Mouse (Mus musculus) layer of hippocampus, postnatal 25 days (tissue): ENCODE data around the gene Fasl. TPM values are rescaled to one million over a fixed set of nuclear protein-coding genes. Genes with fewer than 3 reads are reported as not detected.

Experiments used
- DNase-seq, 2 experiments: peaks; one replicate each; pipeline ENCODE4 v3.0.0; 2022; ENCODE audit warnings: mixed read lengths in 2 of 2, low spot score in 1 of 2; ENCODE audit errors: extremely low spot score in 1 of 2
- total RNA-seq, 2 experiments: library from RNA; stranded (reverse); gene quantifications; 2 replicates each; pipeline ENCODE4 v1.2.3; 2021

The Fasl gene
- under 1 TPM; 0.12 to 0.19 TPM for total RNA-seq

GRCm38 (mm10) chr1:161788339-161788738, at the start of gene Fasl:
Gene Fasl, minus strand, starts transcription at chr1:161788495.
- DNase-seq = no peak

GRCm38 (mm10) chr1:161826677-161827076, 38.4 kb upstream of the Fasl start:
- DNase-seq = no peak

DNA sequence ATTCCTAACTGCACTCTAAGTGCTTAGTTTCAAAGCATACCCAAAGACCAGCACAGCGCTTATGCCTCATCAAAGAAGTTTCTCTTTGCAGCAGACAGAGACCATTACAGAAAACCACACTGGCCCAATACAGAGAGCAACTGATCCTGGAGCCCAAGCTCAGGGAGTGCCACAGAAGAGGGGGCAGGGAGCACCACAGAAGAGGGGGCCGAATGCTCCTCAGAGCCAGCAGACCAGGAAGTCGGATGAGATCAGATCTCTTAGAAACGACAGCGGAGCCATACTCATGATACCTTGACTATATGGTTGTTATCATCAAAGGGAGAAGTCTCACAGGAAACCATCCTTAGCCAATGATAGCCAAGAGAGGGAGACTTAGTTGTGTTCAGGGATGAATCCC, 21.1 kb upstream of the Fasl start:
- DNase-seq = no peak

DNA sequence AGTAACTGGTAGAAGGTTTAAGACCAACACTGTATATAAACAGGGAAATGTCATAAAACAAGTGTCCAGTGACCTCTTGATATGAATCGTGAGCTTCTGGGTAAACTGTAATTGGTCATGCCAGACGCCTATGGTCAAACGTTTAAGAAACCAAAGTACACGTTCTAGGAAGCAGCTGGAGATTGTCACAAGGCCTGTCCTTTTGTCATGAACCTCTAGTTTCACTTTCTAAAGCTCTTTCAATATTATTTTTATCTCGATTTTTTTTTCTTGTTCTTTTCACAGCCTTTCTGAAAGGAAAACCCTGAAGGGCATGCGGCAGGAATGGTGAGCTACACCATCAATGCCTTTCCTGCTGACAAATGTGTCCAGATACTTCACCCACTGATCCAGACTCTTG, 20.7 kb upstream of the Fasl start:
- no peak for DNase-seq

GRCm38 (mm10) chr1:161804541-161804971, 16.3 kb upstream of the Fasl start:
- no peak for DNase-seq

GRCm38 (mm10) chr1:161801321-161801720, 13.0 kb upstream of the Fasl start:
- no peak for DNase-seq

DNA sequence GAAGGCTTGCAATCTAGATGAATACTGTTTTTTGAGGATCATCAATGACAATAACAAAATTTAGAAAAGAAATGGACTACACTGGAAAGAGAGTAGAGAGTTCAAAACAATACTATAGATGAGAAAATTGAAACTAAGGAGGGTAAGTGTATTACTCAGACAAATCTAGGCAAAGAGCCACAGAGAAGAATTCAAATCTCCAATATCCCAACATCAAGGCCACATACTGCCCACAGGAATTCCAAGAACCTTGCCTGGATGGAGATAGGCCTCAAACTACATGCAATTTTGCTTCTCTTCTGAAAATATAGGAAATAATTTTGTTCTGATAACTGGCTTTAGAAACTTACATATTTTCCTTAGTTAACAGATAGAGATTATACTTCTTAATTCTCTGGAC, 12.0 kb upstream of the Fasl start:
- DNase-seq = no peak

DNA sequence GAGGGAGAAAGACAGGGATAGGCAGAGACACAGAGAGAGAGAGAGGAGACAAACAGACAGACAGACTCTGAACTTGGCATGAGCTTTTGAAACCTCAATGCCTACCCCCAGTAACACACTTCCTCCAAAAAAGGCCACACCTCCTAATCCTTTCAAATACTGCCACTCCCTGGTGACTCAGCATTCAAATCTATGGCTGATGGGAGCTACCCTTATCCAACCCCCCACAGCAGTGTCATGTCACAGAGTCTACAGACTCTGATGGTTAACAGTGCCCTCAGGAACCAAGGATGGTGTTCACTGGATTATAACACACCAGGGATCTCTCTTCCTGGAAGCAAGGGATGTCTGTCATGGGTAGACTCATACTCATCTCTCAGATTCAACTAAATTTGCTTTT, 11.5 kb upstream of the Fasl start:
- no peak for DNase-seq

GRCm38 (mm10) chr1:161798866-161799265, 10.6 kb upstream of the Fasl start:
- no peak for DNase-seq

- no peak for DNase-seq
Measured at GRCm38 (mm10) chr1:161794447-161795211, 6.3 kb upstream of the Fasl start.

DNA sequence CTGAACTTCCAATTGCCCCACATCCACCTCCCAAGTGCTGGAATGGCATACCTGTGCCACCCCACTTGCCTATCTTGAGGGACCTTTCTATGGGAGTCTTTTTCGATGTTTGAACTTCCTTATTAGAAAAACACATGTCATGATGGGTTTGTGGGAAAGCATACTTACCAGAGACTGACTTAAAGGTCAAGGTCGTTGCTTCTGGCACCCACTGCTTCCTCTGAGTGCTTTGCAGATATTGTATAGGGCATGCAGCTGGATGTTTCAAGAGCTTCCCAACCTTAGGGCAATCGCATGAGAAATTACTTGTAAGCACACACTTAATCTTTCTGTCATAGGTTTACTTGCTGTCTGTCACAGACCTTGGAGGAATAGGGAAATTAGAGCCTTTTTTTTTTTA, 5.0 kb upstream of the Fasl start:
- DNase-seq = no peak

DNA sequence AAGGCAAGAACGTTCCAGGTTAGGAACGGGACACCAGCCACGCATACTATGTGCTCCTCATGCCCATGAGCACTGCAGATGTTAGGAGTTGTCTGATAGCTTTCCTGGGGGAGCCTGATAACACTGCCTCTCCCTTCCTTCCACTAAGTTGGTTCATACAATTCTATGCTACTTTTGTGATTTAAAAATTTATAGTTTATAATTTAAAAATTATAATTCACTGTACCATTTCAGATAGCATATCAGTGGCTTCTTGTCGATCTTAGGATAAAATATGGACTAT, 4.3 kb upstream of the Fasl start:
- DNase-seq = no peak

DNA sequence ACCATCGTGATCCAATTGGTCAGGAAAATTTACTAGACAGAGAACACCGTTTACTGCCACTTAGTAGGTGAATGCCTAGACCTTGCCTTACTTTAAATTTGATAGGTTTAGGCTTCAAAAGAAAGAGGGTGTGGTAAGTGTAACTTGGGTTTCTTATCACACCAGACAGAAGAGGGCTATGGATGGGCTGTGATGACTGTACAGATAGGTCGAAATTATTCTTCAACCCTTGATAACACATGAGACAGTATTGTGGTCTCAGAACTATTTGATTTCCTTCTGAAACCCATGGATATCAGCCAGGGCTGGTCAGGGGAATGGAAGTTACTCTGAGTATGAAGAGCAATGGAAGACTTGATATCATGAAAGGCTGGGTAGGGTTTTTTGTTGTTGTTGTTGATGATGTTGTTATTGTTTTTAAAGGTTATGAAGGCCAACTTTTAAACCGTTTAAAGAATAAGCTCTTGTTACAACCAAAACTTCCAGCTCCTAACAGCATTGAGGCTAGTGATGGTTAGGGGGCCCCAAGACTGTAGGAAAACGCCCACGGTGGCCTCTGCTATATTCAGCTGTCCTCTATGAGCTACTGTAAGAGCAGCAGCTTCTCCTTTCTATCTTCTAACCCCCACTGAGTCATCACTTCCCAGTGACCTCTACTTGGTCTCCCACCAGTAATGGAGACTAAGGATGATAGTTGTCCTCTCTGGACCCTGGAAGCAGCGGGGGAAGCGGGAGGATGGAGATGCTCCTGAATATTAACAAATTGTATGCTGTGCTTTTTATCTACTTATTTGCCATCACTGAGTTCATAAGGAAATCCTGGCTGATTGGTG, 3.8 kb upstream of the Fasl start:
- no peak for DNase-seq

GRCm38 (mm10) chr1:161782725-161783124, 5.6 kb downstream of the Fasl start:
- DNase-seq = no peak

- DNase-seq = no peak
Measured at GRCm38 (mm10) chr1:161781594-161781993, 6.7 kb downstream of the Fasl start.

DNA sequence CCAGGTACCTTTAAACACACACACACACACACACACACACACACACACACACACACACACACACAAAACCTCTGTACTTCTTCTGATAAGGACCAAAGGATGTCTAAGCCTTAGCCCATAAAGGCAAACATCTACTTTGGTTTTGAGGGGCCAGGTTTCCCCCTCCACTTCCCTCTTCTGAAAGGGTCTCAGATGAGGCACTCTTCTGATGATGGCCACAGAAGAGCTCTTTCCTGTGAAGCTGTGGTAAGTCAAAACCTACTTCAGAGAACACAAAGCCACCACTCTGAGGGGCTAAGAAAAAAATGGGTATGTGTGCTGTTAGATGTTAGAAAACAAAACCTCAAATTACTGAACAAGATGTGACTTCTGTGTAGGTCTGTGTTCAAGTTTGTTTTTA, 9.2 kb downstream of the Fasl start:
- DNase-seq = no peak

GRCm38 (mm10) chr1:161775151-161775550, 13.1 kb downstream of the Fasl start:
- DNase-seq = no peak

DNA sequence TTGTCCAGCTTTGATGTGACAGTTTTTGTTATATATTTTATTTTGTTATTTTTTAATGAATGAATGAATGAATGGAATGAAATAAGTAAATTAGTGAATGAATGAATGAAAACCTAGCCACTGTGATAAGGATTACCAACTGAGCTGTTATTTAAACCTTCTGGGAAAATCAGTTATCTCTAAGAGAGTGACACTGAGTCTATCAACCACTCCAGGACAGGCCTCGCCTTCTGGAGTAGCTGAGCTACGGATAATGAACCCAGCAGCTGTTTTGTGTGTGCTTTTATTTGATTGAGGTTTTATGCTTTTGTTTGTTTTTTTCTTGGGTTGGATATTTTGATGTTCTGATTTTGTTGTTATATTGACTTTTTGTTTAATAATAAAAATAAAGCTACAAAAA, 17.0 kb downstream of the Fasl start:
- no peak for DNase-seq

DNA sequence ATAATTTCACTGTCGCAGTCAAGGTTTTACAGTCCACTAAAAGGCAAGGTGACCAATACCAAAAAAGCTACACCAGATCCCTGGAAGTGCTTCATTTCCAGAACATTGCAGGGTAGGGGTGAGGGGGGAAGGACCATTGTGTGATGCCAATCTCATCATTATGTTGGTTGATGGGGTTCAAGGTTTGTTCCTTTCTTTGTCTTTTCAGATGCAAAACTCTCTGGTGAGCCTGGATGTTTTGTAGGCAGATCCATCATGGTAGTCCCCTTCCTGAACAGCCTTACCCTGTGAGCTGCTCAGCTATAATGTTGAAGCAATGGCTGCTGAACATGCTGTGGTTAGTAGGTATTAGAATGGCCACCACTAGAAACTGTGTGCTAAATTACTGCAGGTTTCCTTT, 19.0 kb downstream of the Fasl start:
- no peak for DNase-seq

DNA sequence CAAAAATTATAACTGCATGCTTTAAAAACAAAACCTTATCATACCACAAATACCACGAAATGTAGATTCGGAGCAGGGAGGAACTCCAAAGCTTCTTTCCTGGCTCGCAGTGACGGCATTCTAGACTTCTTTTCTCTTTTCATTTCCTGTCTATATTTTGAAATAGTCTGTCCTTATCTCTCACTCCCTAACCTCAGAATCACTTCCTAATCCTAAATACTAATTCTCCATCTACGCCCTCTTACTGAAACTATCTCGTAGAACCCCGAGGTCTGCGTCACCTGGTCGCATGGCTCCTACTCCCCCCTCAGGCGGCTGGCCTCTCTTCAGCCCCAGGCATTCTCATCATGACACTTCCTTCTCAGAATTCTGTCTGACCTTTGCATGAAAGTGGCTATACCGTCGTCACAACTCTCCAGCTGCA, 21.2 kb downstream of the Fasl start:
- no peak for DNase-seq

- DNase-seq = no peak
Measured at GRCm38 (mm10) chr1:161766656-161767055, 21.6 kb downstream of the Fasl start.

GRCm38 (mm10) chr1:161765932-161766331, 22.4 kb downstream of the Fasl start:
- DNase-seq = no peak
